Mouse (Mus musculus): ENCODE measurements around the gene Kif14. TPM values are rescaled to one million over a fixed set of nuclear protein-coding genes. Genes with fewer than 3 reads are reported as not detected.
"Not testable (repeated sequence)": the region's sequence is repeated elsewhere in the genome, so short reads cannot be mapped to it uniquely, and the experiment has no call there.

Kif14 gene
- polyA plus RNA-seq, 1 experiment from 2014 or later: 6.4 TPM

DNA sequence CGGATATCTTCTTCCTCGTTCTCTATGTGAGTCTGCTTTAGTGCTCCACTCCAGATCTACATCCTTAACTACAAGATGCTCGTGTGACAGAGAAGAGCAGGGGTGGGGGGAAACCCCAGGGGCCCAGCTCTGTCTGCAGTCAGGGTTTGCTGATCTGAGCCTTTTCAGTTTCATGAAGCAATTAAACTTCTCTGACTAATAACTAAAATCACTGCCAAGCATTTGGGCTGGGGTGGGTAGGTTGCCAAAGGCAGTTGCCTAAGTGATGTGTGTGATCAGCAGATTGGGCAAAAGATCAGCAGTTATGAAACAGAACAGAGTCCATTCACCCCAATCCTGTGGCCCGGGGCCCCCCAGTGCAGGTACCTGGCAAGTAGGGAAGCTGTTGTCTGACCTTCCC lies 72.1 kb downstream of the Kif14 start:
- Histone ChIP-seq H3K4me2 (no peak overlapping the region), H3K9ac (no peak overlapping the region), H3K27ac (no peak overlapping the region), H3K9me3 (no peaks in the 10 kb centered on the region), H3K4me1 (peaks cover 22% of the 10 kb centered on the region), H3K36me3 (no peaks in the 10 kb centered on the region), H3K4me3 (no peak overlapping the region), H3K27me3 (no peaks in the 10 kb centered on the region)
- WGBS: 88% methylated on average over 4 of the region's 4 CpGs
- ATAC-seq (ENCODE audit: borderline replicate concordance, extremely low read depth, low FRiP score, low TSS enrichment): no peak

GRCm38 (mm10) chr1:136540407-136540895 lies 74.3 kb downstream of the Kif14 start:
- Histone ChIP-seq H3K27me3 (no peaks in the 10 kb centered on the region), H3K27ac (no peak overlapping the region), H3K36me3 (no peaks in the 10 kb centered on the region), H3K9me3 (no peaks in the 10 kb centered on the region), H3K9ac (no peak overlapping the region), H3K4me1 (peaks cover 24% of the 10 kb centered on the region), H3K4me3 (no peak overlapping the region), H3K4me2 (no peak overlapping the region)
- ATAC-seq (ENCODE audit: borderline replicate concordance, extremely low read depth, low FRiP score, low TSS enrichment): no peak
- 23% methylated on average over 9 of the region's 9 CpGs for WGBS

- peaks cover 24% of the 10 kb centered on the region for H3K4me1 ChIP-seq
- no peaks in the 10 kb centered on the region for H3K9me3 ChIP-seq
- no peak overlapping the region for H3K4me2 ChIP-seq
- no peaks in the 10 kb centered on the region for H3K36me3 ChIP-seq
- no peak overlapping the region for H3K27ac ChIP-seq
- ATAC-seq (ENCODE audit: borderline replicate concordance, extremely low read depth, low FRiP score, low TSS enrichment): no peak
- no peaks in the 10 kb centered on the region for H3K27me3 ChIP-seq
- 46% methylated on average over 12 of the region's 12 CpGs for WGBS
- no peak overlapping the region for H3K4me3 ChIP-seq
- H3K9ac ChIP-seq: no peak overlapping the region
These were observed 75.7 kb downstream of the Kif14 start for GRCm38 (mm10) chr1:136541618-136542376.

- 39% methylated on average over 7 of the region's 7 CpGs for WGBS
- H3K27me3 ChIP-seq: no peaks in the 10 kb centered on the region
These were observed 77.8 kb downstream of the Kif14 start for GRCm38 (mm10) chr1:136543920-136544319.

DNA sequence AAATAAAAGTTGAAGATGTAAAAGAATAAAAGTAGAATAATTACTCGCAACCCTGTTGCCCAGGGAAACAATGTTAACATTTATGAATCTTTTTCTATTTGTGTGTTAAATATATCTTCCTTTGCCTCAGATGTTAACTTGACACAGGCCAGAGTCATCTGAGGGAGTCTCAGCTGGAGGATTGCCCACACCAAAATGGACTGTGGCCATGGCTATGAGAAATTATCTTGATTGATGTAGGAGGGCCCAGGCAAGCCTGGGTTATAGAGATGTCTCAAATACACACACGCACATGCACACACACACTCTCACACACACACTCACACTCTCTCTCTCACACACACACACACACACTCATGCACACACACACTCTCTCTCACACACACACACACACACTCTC lies 80.9 kb downstream of the Kif14 start:
- no peaks in the 10 kb centered on the region for H3K9me3 ChIP-seq
- H3K27ac ChIP-seq: no peak overlapping the region
- ATAC-seq (ENCODE audit: borderline replicate concordance, extremely low read depth, low FRiP score, low TSS enrichment): no peak
- WGBS: 69% methylated on average over 2 of the region's 2 CpGs
- no peak overlapping the region for H3K4me2 ChIP-seq
- H3K27me3 ChIP-seq: no peaks in the 10 kb centered on the region
- H3K4me1 ChIP-seq: 0 out of 2 replicates have a peak, but pooled peaks cover 6% of the 10 kb centered on the region
- no peaks in the 10 kb centered on the region for H3K36me3 ChIP-seq
- H3K4me3 ChIP-seq: no peak overlapping the region
- H3K9ac ChIP-seq: no peak overlapping the region

More at GRCm38 (mm10) chr1:136543920-136544319, 77.8 kb downstream of the Kif14 start:
- no peak for ATAC-seq (ENCODE audit: borderline replicate concordance, extremely low read depth, low FRiP score, low TSS enrichment)
- no peak overlapping the region for H3K9ac ChIP-seq
- no peak overlapping the region for H3K27ac ChIP-seq
- no peaks in the 10 kb centered on the region for H3K36me3 ChIP-seq
- H3K4me3 ChIP-seq: no peak overlapping the region
- H3K4me2 ChIP-seq: no peak overlapping the region
- H3K9me3 ChIP-seq: no peaks in the 10 kb centered on the region
- peaks cover 24% of the 10 kb centered on the region for H3K4me1 ChIP-seq

DNA sequence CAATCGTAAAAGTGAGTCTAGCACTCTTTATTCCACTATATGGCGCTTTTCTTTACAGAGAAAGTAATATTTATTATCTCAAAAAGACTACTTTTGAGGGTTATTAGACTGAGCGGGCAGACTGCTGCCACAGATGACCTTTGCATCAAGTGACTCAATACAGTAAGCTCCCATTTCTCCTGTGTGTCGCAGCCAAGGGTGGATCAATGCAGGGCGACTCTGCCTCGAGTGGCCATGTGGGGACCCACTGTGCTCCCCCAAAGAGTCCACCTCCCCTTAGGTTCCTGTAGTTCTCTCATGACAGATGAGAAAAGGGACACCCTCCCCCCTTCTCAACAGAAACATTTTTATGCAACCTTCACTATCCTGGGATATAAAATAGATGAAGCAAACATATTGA lies 84.1 kb downstream of the Kif14 start:
- Histone ChIP-seq H3K4me1 (0 out of 2 replicates have a peak, but pooled peaks cover 3% of the 10 kb centered on the region), H3K9me3 (no peaks in the 10 kb centered on the region), H3K4me2 (no peak overlapping the region), H3K27me3 (no peaks in the 10 kb centered on the region), H3K27ac (no peak overlapping the region), H3K9ac (no peak overlapping the region), H3K4me3 (no peak overlapping the region), H3K36me3 (no peaks in the 10 kb centered on the region)
- 92% methylated on average over 6 of the region's 6 CpGs for WGBS
- no peak for ATAC-seq (ENCODE audit: borderline replicate concordance, extremely low read depth, low FRiP score, low TSS enrichment)

DNA sequence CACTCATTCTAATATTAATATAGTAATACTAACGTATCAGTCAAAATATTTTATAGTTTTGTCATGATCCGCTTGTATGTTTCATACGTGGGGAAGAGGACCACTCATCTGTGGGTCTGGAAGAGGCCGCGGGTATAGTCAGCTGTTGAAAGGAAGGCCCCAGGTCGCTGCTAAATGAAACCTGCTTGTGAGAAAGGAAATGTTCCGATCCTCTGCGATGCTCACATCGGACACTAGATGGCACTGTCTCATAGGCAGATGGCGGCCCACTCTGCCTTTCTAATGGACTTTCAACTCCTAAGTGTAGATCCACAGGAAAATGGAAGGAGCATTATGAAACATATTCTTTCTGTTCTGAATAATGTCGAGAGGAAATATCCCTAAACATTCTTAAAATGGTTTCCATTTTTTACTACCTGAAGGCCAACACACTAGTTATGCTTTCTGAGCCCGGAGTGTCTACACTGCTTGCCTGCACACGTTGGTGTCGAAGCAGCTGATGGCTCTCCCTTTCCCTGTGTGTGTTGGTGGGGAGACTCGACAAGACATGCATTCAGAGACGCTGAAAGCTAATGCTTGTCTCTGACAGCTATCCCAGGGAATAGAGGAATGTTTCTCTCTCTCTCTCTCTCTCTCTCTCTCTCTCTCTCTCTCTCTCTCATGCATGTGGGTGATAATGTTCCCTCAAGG lies 84.9 kb downstream of the Kif14 start:
- no peak; the same call in 1 of the 2 replicates for ATAC-seq (ENCODE audit: borderline replicate concordance, extremely low read depth, low FRiP score, low TSS enrichment)
- no peaks in the 10 kb centered on the region for H3K9me3 ChIP-seq
- no peaks in the 10 kb centered on the region for H3K27me3 ChIP-seq
- H3K4me2 ChIP-seq: no peak overlapping the region
- H3K4me1 ChIP-seq: 0 out of 2 replicates have a peak, but pooled peaks cover 3% of the 10 kb centered on the region
- H3K27ac ChIP-seq: no peak overlapping the region
- no peak overlapping the region for H3K9ac ChIP-seq
- H3K36me3 ChIP-seq: no peaks in the 10 kb centered on the region
- 24% methylated on average over 16 of the region's 16 CpGs for WGBS
- H3K4me3 ChIP-seq: no peak overlapping the region

DNA sequence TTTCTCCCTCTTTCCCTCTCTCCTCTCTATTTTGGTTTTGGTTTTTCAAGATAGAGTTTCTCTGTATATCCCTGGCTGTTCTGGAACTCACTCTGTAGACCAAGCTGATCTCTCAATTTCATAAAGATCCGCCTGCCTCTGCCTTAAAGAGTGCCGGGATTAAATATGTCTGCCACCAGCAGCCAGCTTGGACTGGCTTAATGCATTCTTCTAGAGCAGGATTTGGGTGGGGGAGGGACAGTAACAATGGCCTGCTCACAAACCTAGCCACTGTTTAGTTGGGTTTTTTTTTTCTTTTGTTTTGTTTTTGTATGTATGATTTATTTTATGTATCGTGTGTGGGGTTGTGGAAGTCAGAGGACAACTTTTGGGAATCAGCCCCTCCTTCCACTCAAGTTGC lies 88.5 kb downstream of the Kif14 start:
- 85% methylated on average over 3 of the region's 3 CpGs for WGBS
- Histone ChIP-seq H3K27me3 (no peaks in the 10 kb centered on the region), H3K9me3 (no peaks in the 10 kb centered on the region), H3K9ac (no peak overlapping the region), H3K4me2 (no peak overlapping the region), H3K4me3 (no peak overlapping the region), H3K4me1 (peaks cover 13% of the 10 kb centered on the region), H3K27ac (no peak overlapping the region), H3K36me3 (no peaks in the 10 kb centered on the region)
- ATAC-seq (ENCODE audit: borderline replicate concordance, extremely low read depth, low FRiP score, low TSS enrichment): no peak

DNA sequence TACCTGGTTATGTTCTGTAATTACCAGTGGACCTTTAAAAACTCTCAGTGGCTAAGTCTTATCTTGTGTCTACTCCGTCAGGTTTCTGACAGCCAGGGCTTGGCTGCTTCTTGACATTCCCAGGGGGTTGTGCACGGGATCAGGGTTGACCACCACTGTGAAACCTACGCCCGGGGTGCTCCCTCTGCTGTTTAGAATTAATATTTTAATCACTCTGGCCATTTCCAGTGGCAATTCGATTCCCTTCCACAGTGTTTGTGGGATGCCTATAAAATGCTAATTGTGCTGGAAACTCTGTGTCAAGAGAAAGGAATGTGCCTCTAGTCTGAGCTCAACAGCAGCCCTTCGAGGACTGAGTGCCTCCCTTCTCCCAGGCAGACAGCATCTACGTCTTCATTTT lies 89.7 kb downstream of the Kif14 start:
- Histone ChIP-seq H3K27me3 (no peaks in the 10 kb centered on the region), H3K4me2 (no peak overlapping the region), H3K9me3 (no peaks in the 10 kb centered on the region), H3K9ac (no peak overlapping the region), H3K36me3 (no peaks in the 10 kb centered on the region), H3K27ac (0 out of 2 replicates have a peak overlapping the region, but pooled peaks have one; percentile 4), H3K4me3 (no peak overlapping the region), H3K4me1 (peaks cover 16% of the 10 kb centered on the region)
- 25% methylated on average over 7 of the region's 7 CpGs for WGBS
- ATAC-seq (ENCODE audit: borderline replicate concordance, extremely low read depth, low FRiP score, low TSS enrichment): no peak

DNA sequence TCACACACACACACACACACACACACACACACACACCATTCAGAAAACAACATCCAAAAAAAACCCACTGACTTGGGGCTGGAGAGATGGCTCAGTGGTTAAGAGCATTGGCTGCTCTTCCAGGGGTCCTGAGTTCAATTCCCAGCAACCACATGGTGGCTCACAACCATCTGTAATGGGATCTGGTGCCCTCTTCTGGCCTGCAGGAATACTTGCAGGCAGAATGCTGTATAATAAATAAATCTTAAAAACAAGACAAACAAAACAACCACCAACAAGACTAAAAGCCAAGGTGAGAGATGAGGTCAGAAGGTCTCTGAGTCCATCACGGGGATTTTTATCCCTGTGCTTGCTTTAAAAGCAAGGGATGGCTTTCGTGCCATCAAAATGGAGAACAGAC lies 90.5 kb downstream of the Kif14 start:
- H3K9me3 ChIP-seq; H3K27ac ChIP-seq; H3K9ac ChIP-seq; H3K36me3 ChIP-seq; ATAC-seq (ENCODE audit: borderline replicate concordance, extremely low read depth, low FRiP score, low TSS enrichment); H3K4me3 ChIP-seq; H3K27me3 ChIP-seq; H3K4me2 ChIP-seq: not testable (repeated sequence)
- H3K4me1 ChIP-seq: peaks cover 18% of the 10 kb centered on the region
- 83% methylated on average over 2 of the region's 2 CpGs for WGBS

GRCm38 (mm10) chr1:136557436-136557835 lies 91.3 kb downstream of the Kif14 start:
- no peaks in the 10 kb centered on the region for H3K9me3 ChIP-seq
- 81% methylated on average over 12 of the region's 12 CpGs for WGBS
- no peaks in the 10 kb centered on the region for H3K36me3 ChIP-seq
- no peak overlapping the region for H3K4me2 ChIP-seq
- no peak overlapping the region for H3K27ac ChIP-seq
- no peak overlapping the region for H3K9ac ChIP-seq
- no peak overlapping the region for H3K4me3 ChIP-seq
- H3K4me1 ChIP-seq: peaks cover 24% of the 10 kb centered on the region
- H3K27me3 ChIP-seq: no peaks in the 10 kb centered on the region
- ATAC-seq (ENCODE audit: borderline replicate concordance, extremely low read depth, low FRiP score, low TSS enrichment): no peak

GRCm38 (mm10) chr1:136558762-136559161 lies 92.6 kb downstream of the Kif14 start:
- Histone ChIP-seq H3K36me3 (no peaks in the 10 kb centered on the region), H3K9me3 (no peaks in the 10 kb centered on the region), H3K9ac (no peak overlapping the region), H3K27ac (no peak overlapping the region), H3K4me2 (no peak overlapping the region), H3K4me1 (peaks cover 29% of the 10 kb centered on the region), H3K27me3 (no peaks in the 10 kb centered on the region), H3K4me3 (no peak overlapping the region)
- ATAC-seq (ENCODE audit: borderline replicate concordance, extremely low read depth, low FRiP score, low TSS enrichment): no peak
- 39% methylated on average over 5 of the region's 5 CpGs for WGBS

Data from lung, embryonic 15.5 days (tissue).